Mouse (Mus musculus): ENCODE data around the gene Chmp2a. TPM values are rescaled to one million over a fixed set of nuclear protein-coding genes. Genes with fewer than 3 reads are reported as not detected.
"Not testable (repeated sequence)": the region's sequence is repeated elsewhere in the genome, so short reads cannot be mapped to it uniquely, and the experiment has no call there.

Chmp2a gene
- 132 TPM in 2 replicates for polyA plus RNA-seq (2015; fragmentation: Nextera tagmentation; extraction: Ambion mirVana)

GRCm38 (mm10) chr7:13034148-13034977 lies at the start of gene Chmp2a:
TSS of gene Chmp2a (minus strand) at chr7:13034807.
- Histone ChIP-seq H3K4me1 (ENCODE audit: insufficient read depth) (peaks cover 39% of the 10 kb centered on the region), H3K27me3 (ENCODE audit: insufficient read depth, low read length) (no peaks in the 10 kb centered on the region), H3K9ac (replicated peaks) (peak within 1 kb of the TSS; percentile 93), H3K4me2 (ENCODE audit: low read depth, low read length) (peak within 1 kb of the TSS; percentile 95), H3K9me3 (ENCODE audit: low read length) (no peaks in the 10 kb centered on the region), H3K27ac (ENCODE audit: low read depth) (peak within 1 kb of the TSS; percentile 96), H3K36me3 (replicated peaks; ENCODE audit: insufficient read depth, low read length) (peaks cover 54% of the 10 kb centered on the region), H3K4me3 (ENCODE audit: low read depth, low read length) (peak within 1 kb of the TSS; percentile 83)
- no peak for TF ChIP-seq CTCF (IDR thresholded peaks at IDR 0.05; ENCODE audit: low read depth)
- TF ChIP-seq EP300 (IDR thresholded peaks at IDR 0.05; ENCODE audit: low read depth) = no peak
- WGBS (ENCODE audit: insufficient replicate concordance) = under 1% methylated on average over 44 of the region's 45 CpGs
- DNase-seq = peak; percentile 96
- ATAC-seq = peak; percentile 60

- no peaks in the 10 kb centered on the region for H3K36me3 ChIP-seq (replicated peaks; ENCODE audit: insufficient read depth, low read length)
- H3K4me2 ChIP-seq (ENCODE audit: low read depth, low read length) = no peak overlapping the region
- H3K9ac ChIP-seq (replicated peaks) = no peak overlapping the region
- 53% methylated on average over 5 of the region's 5 CpGs for WGBS (ENCODE audit: insufficient replicate concordance)
- H3K27me3 ChIP-seq (ENCODE audit: insufficient read depth, low read length) = no peaks in the 10 kb centered on the region
- H3K27ac ChIP-seq (ENCODE audit: low read depth) = no peak overlapping the region
- TF ChIP-seq CTCF (IDR thresholded peaks at IDR 0.05; ENCODE audit: low read depth) = no peak
- no peak for TF ChIP-seq EP300 (IDR thresholded peaks at IDR 0.05; ENCODE audit: low read depth)
- H3K4me3 ChIP-seq (ENCODE audit: low read depth, low read length) = no peak overlapping the region
- H3K4me1 ChIP-seq (ENCODE audit: insufficient read depth) = no peaks in the 10 kb centered on the region
- no peaks in the 10 kb centered on the region for H3K9me3 ChIP-seq (ENCODE audit: low read length)
- DNase-seq (no peak), ATAC-seq (no peak)
Measured at GRCm38 (mm10) chr7:13072293-13072692, 37.7 kb upstream of the Chmp2a start.

GRCm38 (mm10) chr7:13063399-13063798 lies 28.8 kb upstream of the Chmp2a start:
- H3K9ac ChIP-seq (replicated peaks); H3K27ac ChIP-seq (ENCODE audit: low read depth); H3K4me3 ChIP-seq (ENCODE audit: low read depth, low read length); H3K9me3 ChIP-seq (ENCODE audit: low read length); H3K4me2 ChIP-seq (ENCODE audit: low read depth, low read length); H3K36me3 ChIP-seq (replicated peaks; ENCODE audit: insufficient read depth, low read length); DNase-seq; H3K27me3 ChIP-seq (ENCODE audit: insufficient read depth, low read length); ATAC-seq; H3K4me1 ChIP-seq (ENCODE audit: insufficient read depth): not testable (repeated sequence)
- WGBS (ENCODE audit: insufficient replicate concordance) = 8% methylated on average over 1 of the region's 2 CpGs
- TF ChIP-seq CTCF (IDR thresholded peaks at IDR 0.05; ENCODE audit: low read depth) = peak; percentile 68

GRCm38 (mm10) chr7:13059536-13059935 lies 24.9 kb upstream of the Chmp2a start:
- no peaks in the 10 kb centered on the region for H3K27me3 ChIP-seq (ENCODE audit: insufficient read depth, low read length)
- no peaks in the 10 kb centered on the region for H3K9me3 ChIP-seq (ENCODE audit: low read length)
- WGBS (ENCODE audit: insufficient replicate concordance) = 87% methylated on average over 9 of the region's 9 CpGs
- no peak overlapping the region for H3K4me2 ChIP-seq (ENCODE audit: low read depth, low read length)
- H3K9ac ChIP-seq (replicated peaks) = no peak overlapping the region
- H3K4me1 ChIP-seq (ENCODE audit: insufficient read depth) = peaks cover 5% of the 10 kb centered on the region
- DNase-seq (no peak), ATAC-seq (no peak)
- H3K4me3 ChIP-seq (ENCODE audit: low read depth, low read length) = no peak overlapping the region
- no peak overlapping the region for H3K27ac ChIP-seq (ENCODE audit: low read depth)
- TF ChIP-seq CTCF (IDR thresholded peaks at IDR 0.05; ENCODE audit: low read depth) (no peak), EP300 (IDR thresholded peaks at IDR 0.05; ENCODE audit: low read depth) (no peak)
- no peaks in the 10 kb centered on the region for H3K36me3 ChIP-seq (replicated peaks; ENCODE audit: insufficient read depth, low read length)

GRCm38 (mm10) chr7:13056913-13057700 lies 22.5 kb upstream of the Chmp2a start:
- H3K9ac ChIP-seq (replicated peaks) = no peak overlapping the region
- no peak overlapping the region for H3K4me2 ChIP-seq (ENCODE audit: low read depth, low read length)
- peaks cover 12% of the 10 kb centered on the region for H3K4me1 ChIP-seq (ENCODE audit: insufficient read depth)
- H3K4me3 ChIP-seq (ENCODE audit: low read depth, low read length) = no peak overlapping the region
- ATAC-seq (no peak), DNase-seq (no peak)
- H3K36me3 ChIP-seq (replicated peaks; ENCODE audit: insufficient read depth, low read length) = no peaks in the 10 kb centered on the region
- WGBS (ENCODE audit: insufficient replicate concordance) = 65% methylated on average over 8 of the region's 8 CpGs
- H3K27ac ChIP-seq (ENCODE audit: low read depth) = no peak overlapping the region
- H3K27me3 ChIP-seq (ENCODE audit: insufficient read depth, low read length) = no peaks in the 10 kb centered on the region
- no peaks in the 10 kb centered on the region for H3K9me3 ChIP-seq (ENCODE audit: low read length)
- TF ChIP-seq EP300 (IDR thresholded peaks at IDR 0.05; ENCODE audit: low read depth) = no peak
- peak; percentile 41 for TF ChIP-seq CTCF (IDR thresholded peaks at IDR 0.05; ENCODE audit: low read depth)

All from liver, postnatal 0 days (tissue).